Mouse (Mus musculus) kidney, postnatal 0 days (tissue): ENCODE measurements at regions not wholly inside any gene's neighbourhood (a gene's known extent, or its start where the extent isn't known, plus 50 kb on each side); places are given as distances from the start of the nearest gene placed in this dataset.
A peak's percentile ranks its signal among the peaks of the same experiment; 100 is the strongest.

Source experiments
- ATAC-seq: fragments of 200-750 bp; cut with Nextera tagmentation; replicated peaks from 2 replicates; pipeline ENCODE4 v1.8.0; 2017; ENCODE audit warnings: low read depth, moderate number of reproducible peaks, moderate TSS enrichment, moderate library complexity; ENCODE audit not compliant: low FRiP score
- DNase-seq: peaks from one replicate; pipeline ENCODE4 v3.0.0-alpha.2; 2016; ENCODE audit warnings: low spot score
- H3K27ac ChIP-seq: fragments of 300-500 bp; sonication (generic); 2 replicates; pipeline ENCODE4 v1.5.1; 2014; ENCODE audit warnings: mild to moderate bottlenecking
- H3K27me3 ChIP-seq: fragments of 300-500 bp; sonication (generic); 2 replicates; pipeline ENCODE4 v1.6.1; 2014; ENCODE audit warnings: low read length, mixed read lengths; ENCODE audit not compliant: insufficient read depth
- H3K36me3 ChIP-seq: fragments of 300-500 bp; sonication (generic); 2 replicates; pipeline ENCODE4 v1.6.1; 2014; ENCODE audit warnings: low read length, mixed read lengths; ENCODE audit not compliant: insufficient read depth
- H3K4me1 ChIP-seq: fragments of 300-500 bp; sonication (generic); replicated peaks from 2 replicates; pipeline ENCODE4 v1.6.1; 2014; ENCODE audit warnings: antibody characterized with exemption, low read length, mixed read lengths; ENCODE audit not compliant: insufficient read depth
- H3K4me2 ChIP-seq: fragments of 300-500 bp; sonication (generic); 2 replicates; pipeline ENCODE4 v1.6.1; 2014; ENCODE audit warnings: mild to moderate bottlenecking, low read length, moderate library complexity, mixed read lengths
- H3K4me3 ChIP-seq: fragments of 300-500 bp; sonication (generic); replicated peaks from 2 replicates; pipeline ENCODE4 v1.5.1; 2014; ENCODE audit warnings: low read depth, low read length
- H3K9ac ChIP-seq: fragments of 300-500 bp; sonication (generic); 2 replicates; pipeline ENCODE4 v1.6.1; 2014; ENCODE audit warnings: low read depth, low read length
- H3K9me3 ChIP-seq: fragments of 300-500 bp; sonication (generic); replicated peaks from 2 replicates; pipeline ENCODE4 v1.6.1; 2016; ENCODE audit warnings: low read length, inconsistent platforms, mixed read lengths
- CTCF ChIP-seq: IDR thresholded peaks from 2 replicates; pipeline ENCODE4 v1.5.1; 2016; ENCODE audit warnings: antibody characterized with exemption, low read depth, mild to moderate bottlenecking, moderate library complexity
- WGBS: fragments of 180-500 bp; shearing (Covaris S2); extraction: QIAGEN DNeasy Blood & Tissue Kit; methylation state at CpG from one replicate; pipeline ENCODE4 v1.1.7; 2014; 5-methylcytosine and 5-hydroxymethylcytosine counted together

DNA sequence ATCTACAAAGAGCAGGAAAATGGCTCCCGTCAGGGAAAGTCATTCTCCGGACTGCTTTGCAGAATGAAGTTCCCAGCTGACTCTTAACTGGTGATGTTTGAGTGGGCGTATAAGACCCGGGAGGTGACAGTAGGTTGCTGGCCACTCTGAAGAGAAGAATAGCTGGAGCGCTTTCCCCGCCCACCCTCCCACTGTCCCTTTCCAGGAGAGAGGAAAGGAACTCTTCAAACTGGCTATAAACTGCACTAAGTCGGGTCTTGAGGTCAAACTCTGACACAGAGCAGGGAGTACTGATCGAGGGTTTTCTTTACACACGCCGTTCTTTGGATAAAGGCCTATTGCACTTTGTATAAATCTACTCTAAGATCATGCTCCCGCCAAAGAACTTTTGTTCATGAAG is 83.4 kb upstream of the Tenm3 start:
- DNase-seq: peak; percentile 72
- Histone ChIP-seq H3K4me2 (no peak overlapping the region), H3K9ac (no peak overlapping the region), H3K27me3 (no peaks in the 10 kb centered on the region), H3K4me3 (no peak overlapping the region), H3K9me3 (no peaks in the 10 kb centered on the region), H3K27ac (no peak overlapping the region), H3K4me1 (no peaks in the 10 kb centered on the region), H3K36me3 (no peaks in the 10 kb centered on the region)
- 24% methylated on average over 11 of the region's 11 CpGs for WGBS
- ATAC-seq: 0 out of 2 replicates have a peak, but pooled peaks have one; percentile 40
- TF ChIP-seq CTCF: no peak

DNA sequence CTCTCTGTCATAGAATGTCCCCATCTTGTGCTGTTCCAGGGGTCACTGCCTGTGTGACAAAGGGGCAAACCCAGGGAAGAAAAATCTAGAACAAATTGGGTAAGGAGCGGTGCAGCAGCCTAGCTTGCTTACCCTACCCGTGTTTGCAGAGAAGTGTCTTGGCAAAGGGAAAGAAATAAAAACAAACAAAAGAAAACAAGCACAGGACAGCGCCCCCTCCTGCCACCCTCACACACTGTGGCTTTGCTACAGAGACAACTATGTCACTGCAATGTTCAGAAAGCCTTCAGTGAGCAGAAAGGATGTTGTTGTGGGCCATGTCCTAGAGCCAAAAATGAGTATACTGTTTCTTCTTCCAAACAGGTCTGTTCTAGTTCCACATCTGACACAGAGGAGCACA is 71.5 kb upstream of the Tenm3 start:
- ATAC-seq: no peak
- Histone ChIP-seq H3K27me3 (no peaks in the 10 kb centered on the region), H3K27ac (no peak overlapping the region), H3K4me1 (no peaks in the 10 kb centered on the region), H3K4me2 (no peak overlapping the region), H3K9me3 (no peaks in the 10 kb centered on the region), H3K9ac (no peak overlapping the region), H3K4me3 (no peak overlapping the region), H3K36me3 (no peaks in the 10 kb centered on the region)
- DNase-seq: no peak
- WGBS: 64% methylated on average over 3 of the region's 3 CpGs
- TF ChIP-seq CTCF: peak; percentile 38; the same call in 1 of the 2 replicates

- H3K4me1 ChIP-seq: no peaks in the 10 kb centered on the region
- H3K9me3 ChIP-seq: no peaks in the 10 kb centered on the region
- no peaks in the 10 kb centered on the region for H3K27me3 ChIP-seq
- 80% methylated on average over 4 of the region's 4 CpGs for WGBS
- H3K9ac ChIP-seq: no peak overlapping the region
- no peak overlapping the region for H3K27ac ChIP-seq
- H3K36me3 ChIP-seq: no peaks in the 10 kb centered on the region
- no peak overlapping the region for H3K4me3 ChIP-seq
- no peak for TF ChIP-seq CTCF
- no peak overlapping the region for H3K4me2 ChIP-seq
- ATAC-seq (no peak), DNase-seq (no peak)
Observed at GRCm38 (mm10) chr8:48912842-48913241, 69.1 kb upstream of the Tenm3 start.

DNA sequence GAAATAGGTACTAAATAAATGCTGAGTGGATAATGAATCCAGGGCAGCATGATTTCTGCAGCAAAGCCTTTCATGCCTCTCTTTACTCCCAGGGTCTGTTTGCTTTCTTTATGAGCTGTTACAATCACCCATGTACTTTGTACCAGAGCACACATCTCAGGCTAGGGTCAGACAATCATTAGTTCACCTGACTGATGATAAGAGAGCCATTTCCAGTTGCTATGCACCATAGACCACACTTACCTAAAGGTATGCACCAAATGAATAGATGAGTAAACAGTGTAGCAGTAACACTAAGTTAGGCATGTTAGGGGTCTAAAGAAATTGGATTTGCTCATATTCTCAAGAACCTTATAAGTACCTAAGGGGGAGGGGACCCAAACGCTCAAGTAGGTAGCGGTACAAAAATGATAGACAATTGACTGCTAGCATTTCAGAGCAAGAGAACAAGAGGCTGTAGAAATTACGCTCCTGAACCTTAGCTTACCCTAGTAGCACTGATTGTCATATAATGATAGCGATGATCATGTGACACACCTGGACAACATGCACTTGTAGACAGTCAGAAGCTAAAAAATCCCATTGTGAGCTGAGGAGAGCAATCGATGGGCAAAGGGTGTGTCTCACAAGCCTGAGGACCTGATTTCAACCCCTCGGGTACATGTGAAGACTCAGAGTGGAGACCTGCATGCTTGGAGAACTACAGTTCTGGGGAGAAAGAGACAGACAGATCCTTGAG is 58.1 kb upstream of the Tenm3 start:
- no peak for TF ChIP-seq CTCF
- H3K4me2 ChIP-seq: no peak overlapping the region
- no peaks in the 10 kb centered on the region for H3K36me3 ChIP-seq
- no peak overlapping the region for H3K27ac ChIP-seq
- DNase-seq: no peak
- ATAC-seq: no peak
- no peaks in the 10 kb centered on the region for H3K4me1 ChIP-seq
- H3K9me3 ChIP-seq: no peaks in the 10 kb centered on the region
- 93% methylated on average over 6 of the region's 6 CpGs for WGBS
- no peak overlapping the region for H3K4me3 ChIP-seq
- no peak overlapping the region for H3K9ac ChIP-seq
- no peaks in the 10 kb centered on the region for H3K27me3 ChIP-seq

DNA sequence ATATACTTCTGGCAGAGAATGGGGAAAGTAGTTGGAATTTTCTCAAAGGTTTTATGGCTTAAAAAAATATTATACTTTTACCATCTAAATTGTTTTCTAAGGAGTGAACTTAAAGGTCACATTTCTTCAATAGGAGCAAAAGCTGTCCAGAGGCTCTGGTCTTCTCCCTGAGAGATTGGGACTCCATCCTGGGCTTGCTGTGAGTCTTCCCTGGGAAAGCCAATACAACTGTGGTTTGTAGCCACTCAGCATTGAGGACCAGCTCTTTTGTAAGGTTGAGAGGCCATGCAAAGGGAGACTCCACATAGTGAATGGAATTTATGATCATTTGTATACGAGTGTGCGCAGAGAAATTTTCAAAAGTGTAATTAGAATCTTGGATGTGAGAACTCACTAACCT is 52.9 kb upstream of the Tenm3 start:
- ATAC-seq: no peak
- Histone ChIP-seq H3K4me3 (no peak overlapping the region), H3K4me1 (no peaks in the 10 kb centered on the region), H3K36me3 (no peaks in the 10 kb centered on the region), H3K4me2 (no peak overlapping the region), H3K27ac (no peak overlapping the region), H3K9ac (no peak overlapping the region), H3K27me3 (no peaks in the 10 kb centered on the region), H3K9me3 (no peaks in the 10 kb centered on the region)
- 95% methylated on average over 2 of the region's 2 CpGs for WGBS
- no peak for TF ChIP-seq CTCF
- no peak for DNase-seq

- no peak overlapping the region for H3K9ac ChIP-seq
- H3K27ac ChIP-seq: no peak overlapping the region
- H3K27me3 ChIP-seq: no peaks in the 10 kb centered on the region
- DNase-seq: no peak
- H3K9me3 ChIP-seq: no peaks in the 10 kb centered on the region
- no peak for ATAC-seq
- no peak overlapping the region for H3K4me3 ChIP-seq
- no peak overlapping the region for H3K4me2 ChIP-seq
- WGBS: 71% methylated on average over 7 of the region's 7 CpGs
- H3K36me3 ChIP-seq: no peaks in the 10 kb centered on the region
- TF ChIP-seq CTCF: no peak
- no peaks in the 10 kb centered on the region for H3K4me1 ChIP-seq
Observed at GRCm38 (mm10) chr8:48896251-48896650, 52.5 kb upstream of the Tenm3 start.

DNA sequence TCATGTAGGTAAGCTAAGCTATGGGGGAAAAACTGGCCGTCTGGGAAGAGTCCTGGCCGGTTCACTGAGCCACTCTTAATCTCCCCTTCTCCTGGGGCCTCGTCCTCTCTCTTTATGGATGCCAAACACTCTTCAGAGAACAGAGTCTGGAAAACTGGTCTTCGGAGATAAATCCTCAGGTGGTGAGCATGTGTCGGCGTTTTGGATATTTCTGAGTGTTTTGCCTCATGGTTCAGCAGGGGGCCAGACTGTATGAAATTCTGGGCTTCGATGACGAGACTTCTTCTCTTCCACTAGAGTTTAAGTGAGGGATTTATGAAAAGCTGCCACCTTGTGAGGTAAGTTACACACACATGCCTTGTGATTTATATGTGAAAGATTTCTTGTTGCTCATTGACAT is 51.8 kb upstream of the Tenm3 start:
- Histone ChIP-seq H3K4me3 (no peak overlapping the region), H3K4me2 (no peak overlapping the region), H3K9me3 (no peaks in the 10 kb centered on the region), H3K36me3 (no peaks in the 10 kb centered on the region), H3K27me3 (no peaks in the 10 kb centered on the region), H3K4me1 (no peaks in the 10 kb centered on the region), H3K27ac (no peak overlapping the region), H3K9ac (no peak overlapping the region)
- TF ChIP-seq CTCF: no peak
- 54% methylated on average over 8 of the region's 8 CpGs for WGBS
- DNase-seq (no peak), ATAC-seq (no peak)
